Mouse (Mus musculus) central nervous system, embryonic 11.5 days (tissue): Measurements from ENCODE around the gene Uqcc2. TPM values are rescaled to one million over a fixed set of nuclear protein-coding genes. Genes with fewer than 3 reads are reported as not detected.

ENCODE experiments used
- polyA plus RNA-seq: library from polyadenylated mRNA; depleted of rRNA; stranded (reverse); fragments of >200 nt; gene quantifications from 2 replicates; pipeline ENCODE4 v1.2.3, GENCODE M21; 2012; rRNA removed

Gene Uqcc2
- polyA plus RNA-seq, result 222 and 243 TPM in 2 replicates

DNA sequence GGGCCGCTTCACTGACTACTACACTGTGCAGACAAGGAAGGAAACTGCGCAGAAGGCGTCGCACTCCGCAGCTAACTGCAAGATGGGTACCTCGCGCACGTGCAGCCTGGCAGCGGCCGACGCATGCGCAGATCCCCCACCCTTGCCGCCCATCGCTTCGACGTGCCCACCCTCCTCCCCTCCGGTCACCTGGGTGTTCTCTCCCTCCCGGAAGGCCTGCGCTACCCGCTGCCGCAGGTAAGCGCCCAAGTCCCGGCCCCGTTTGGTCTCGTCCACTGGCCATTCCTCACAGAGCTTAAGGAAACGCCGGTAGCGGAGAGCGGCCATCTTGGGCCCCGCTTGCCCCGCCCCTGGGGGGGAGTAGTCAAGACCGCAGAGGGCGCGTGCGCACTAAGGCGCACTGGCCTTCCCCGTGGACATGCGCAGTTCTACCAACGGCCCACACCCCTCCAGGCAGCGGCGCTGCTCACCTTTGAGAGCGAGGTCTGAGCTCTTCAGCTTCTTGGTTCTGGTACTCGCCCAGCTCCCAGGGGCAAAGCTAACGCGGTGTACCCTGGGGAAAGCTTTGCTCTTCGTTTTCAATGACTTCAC is at the start of gene Uqcc2:
Uqcc2 (minus strand) TSS at position 366 of the 591 bp plus-strand sequence.

DNA sequence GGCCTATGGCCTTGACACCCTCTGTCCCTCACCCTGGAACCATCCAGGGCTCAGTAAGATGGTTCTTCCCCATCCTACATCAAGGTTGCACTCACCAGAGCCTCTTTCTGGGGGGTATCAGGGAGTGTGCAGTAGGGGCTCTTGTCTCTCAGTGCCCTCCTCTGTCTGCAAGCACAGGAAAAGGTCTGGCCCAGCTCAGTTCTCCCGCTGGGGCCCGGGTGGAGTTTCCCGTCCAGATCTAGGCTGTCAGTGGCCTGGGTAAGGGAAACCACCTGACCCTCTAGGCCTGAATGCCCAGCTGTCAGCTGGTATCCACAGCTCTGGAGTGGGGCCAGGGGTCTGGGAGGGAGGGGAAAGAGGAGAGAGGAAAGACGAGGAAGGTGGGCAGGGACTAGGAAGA is 33.8 kb upstream of the Uqcc2 start, which contains the start of gene Ip6k3:
Ip6k3 (minus strand) TSS at position 251 of the 400 bp plus-strand sequence.

Other genes with a start within 250 kb of the Uqcc2 start
- 31.0 and 52.5 TPM in 2 replicates for gene Kifc5b, start 216.8 kb downstream of the Uqcc2 start, polyA plus RNA-seq
- gene Phf1, start 200.9 kb downstream of the Uqcc2 start, polyA plus RNA-seq, result 23.5 and 26.8 TPM in 2 replicates
- 107 and 134 TPM in 2 replicates for gene Cuta, start 194.3 kb downstream of the Uqcc2 start, polyA plus RNA-seq
- gene Syngap1, start 192.7 kb downstream of the Uqcc2 start, polyA plus RNA-seq, result 84.0 and 92.6 TPM in 2 replicates
- gene Zbtb9, start 160.7 kb downstream of the Uqcc2 start, polyA plus RNA-seq, result 15.8 and 17.0 TPM in 2 replicates
- gene Bak1, start 104.9 kb downstream of the Uqcc2 start, polyA plus RNA-seq, result 33.7 and 40.7 TPM in 2 replicates
- 2.3 and 4.6 TPM in 2 replicates for gene Itpr3, start 76.6 kb downstream of the Uqcc2 start, polyA plus RNA-seq
- 0.06 and 0.10 TPM in 2 replicates for gene Ip6k3, start 33.9 kb upstream of the Uqcc2 start, polyA plus RNA-seq
- gene Lemd2, start 70.6 kb upstream of the Uqcc2 start, polyA plus RNA-seq, result 74.3 and 84.5 TPM in 2 replicates